Mouse (Mus musculus) midbrain, embryonic 12.5 days (tissue): Measurements from ENCODE around the gene Gm20422. TPM values are rescaled to one million over a fixed set of nuclear protein-coding genes. Genes with fewer than 3 reads are reported as not detected.

Source experiments
- ATAC-seq: fragments of 200-750 bp; cut with Nextera tagmentation; 2 replicates; pipeline ENCODE4 v1.8.0; 2017; ENCODE audit warnings: low read depth, moderate TSS enrichment, moderate library complexity; ENCODE audit not compliant: low FRiP score
- H3K27ac ChIP-seq: fragments of 300-500 bp; sonication (generic); replicated peaks from 2 replicates; pipeline ENCODE4 v1.5.1; 2016; ENCODE audit warnings: mild to moderate bottlenecking
- H3K27me3 ChIP-seq: fragments of 300-500 bp; sonication (generic); 2 replicates; pipeline ENCODE4 v1.6.1; 2016; ENCODE audit warnings: mild to moderate bottlenecking
- H3K36me3 ChIP-seq: fragments of 300-500 bp; sonication (generic); 2 replicates; pipeline ENCODE4 v1.6.1; 2016
- H3K4me1 ChIP-seq: fragments of 300-500 bp; sonication (generic); 2 replicates; pipeline ENCODE4 v1.6.1; 2016
- H3K4me2 ChIP-seq: fragments of 300-500 bp; sonication (generic); replicated peaks from 2 replicates; pipeline ENCODE4 v1.6.1; 2016; ENCODE audit warnings: mild to moderate bottlenecking, moderate library complexity
- H3K4me3 ChIP-seq: fragments of 300-500 bp; sonication (generic); 2 replicates; pipeline ENCODE4 v1.5.1; 2016; ENCODE audit warnings: mild to moderate bottlenecking
- H3K9ac ChIP-seq: fragments of 300-500 bp; sonication (generic); replicated peaks from 2 replicates; pipeline ENCODE4 v1.6.1; 2016; ENCODE audit warnings: mild to moderate bottlenecking, moderate library complexity
- H3K9me3 ChIP-seq: fragments of 300-500 bp; sonication (generic); 2 replicates; pipeline ENCODE4 v1.6.1; 2016; ENCODE audit warnings: mild to moderate bottlenecking
- WGBS: fragments of 180-500 bp; shearing (Covaris S2); methylation state at CpG from one replicate; pipeline ENCODE4 v1.1.7; 2016; 5-methylcytosine and 5-hydroxymethylcytosine counted together
- polyA plus RNA-seq: library from polyadenylated mRNA; unstranded; fragments of >200 nt; fragmentation: Nextera tagmentation; extraction: Ambion mirVana; gene quantifications from 2 replicates; pipeline ENCODE4 v1.2.1, GENCODE M21; 2016

The Gm20422 gene
- polyA plus RNA-seq, result 0.71 TPM in 1 of 2 replicates, not detected in the other

- WGBS, result under 1% methylated on average over 39 of the region's 41 CpGs
- Histone ChIP-seq H3K27me3 (no peaks in the 10 kb centered on the region), H3K4me2 (peak within 1 kb of the TSS; percentile 68), H3K4me3 (peak within 1 kb of the TSS; percentile 84), H3K4me1 (peaks cover 26% of the 10 kb centered on the region), H3K9me3 (no peaks in the 10 kb centered on the region), H3K9ac (peak within 1 kb of the TSS; percentile 90), H3K36me3 (peaks cover 11% of the 10 kb centered on the region; the same call in 1 of the 2 replicates), H3K27ac (peak within 1 kb of the TSS; percentile 99)
- ATAC-seq, result peak; percentile 99
These were observed at the start of gene Gm20422 for GRCm38 (mm10) chr8:69774503-69775148. Gm20422 (minus strand) TSS chr8:69774886.

- ATAC-seq, result peak; percentile 85
- peak within 1 kb of the TSS; percentile 66 for H3K27ac ChIP-seq
- WGBS, result 1% methylated on average over 32 of the region's 35 CpGs
These were observed 47.9 kb upstream of the Gm20422 start, which contains the start of gene Lpar2 for GRCm38 (mm10) chr8:69822386-69823191. Lpar2 (plus strand) TSS chr8:69822429.

DNA sequence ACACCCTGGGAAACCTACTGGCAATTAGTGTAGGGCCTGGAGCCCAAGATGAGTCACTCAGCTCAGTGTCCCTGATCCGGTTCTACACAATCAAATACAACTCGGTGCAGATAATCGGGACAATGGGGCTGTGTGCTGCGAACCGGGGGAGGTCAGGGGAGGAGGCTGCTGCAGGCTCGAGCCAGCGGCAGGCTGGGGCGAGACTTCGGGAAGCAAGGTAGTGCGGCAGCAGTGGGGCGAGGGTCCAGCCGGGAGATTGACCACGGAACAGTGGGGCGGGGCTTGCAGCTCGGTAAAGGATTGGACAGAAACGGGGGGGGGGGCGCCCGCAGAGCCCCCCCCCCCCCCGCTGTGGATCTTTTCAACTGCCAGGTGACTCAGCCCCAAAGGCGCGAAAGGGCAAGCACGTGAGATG, 47.3 kb upstream of the Gm20422 start:
- H3K36me3 ChIP-seq, result peaks cover 30% of the 10 kb centered on the region
- peak overlapping the region; percentile 62 for H3K9ac ChIP-seq
- peak overlapping the region; percentile 82 for H3K4me2 ChIP-seq
- peaks cover 52% of the 10 kb centered on the region for H3K27me3 ChIP-seq
- peaks cover 38% of the 10 kb centered on the region for H3K4me1 ChIP-seq
- H3K4me3 ChIP-seq, result peak overlapping the region; percentile 48
- no peaks in the 10 kb centered on the region for H3K9me3 ChIP-seq
- WGBS, result under 1% methylated on average over 13 of the region's 22 CpGs
- peak; percentile 64 for ATAC-seq
- H3K27ac ChIP-seq, result 0 out of 2 replicates have a peak overlapping the region, but pooled peaks have one; percentile 25

More at GRCm38 (mm10) chr8:69822386-69823191, 47.9 kb upstream of the Gm20422 start, which contains the start of gene Lpar2:
- H3K9me3 ChIP-seq, result no peaks in the 10 kb centered on the region
- H3K9ac ChIP-seq, result peak within 1 kb of the TSS; percentile 62
- peaks cover 52% of the 10 kb centered on the region for H3K27me3 ChIP-seq
- H3K4me3 ChIP-seq, result peak within 1 kb of the TSS; percentile 48
- H3K36me3 ChIP-seq, result peaks cover 30% of the 10 kb centered on the region
- peaks cover 38% of the 10 kb centered on the region for H3K4me1 ChIP-seq
- peak within 1 kb of the TSS; percentile 82 for H3K4me2 ChIP-seq

DNA sequence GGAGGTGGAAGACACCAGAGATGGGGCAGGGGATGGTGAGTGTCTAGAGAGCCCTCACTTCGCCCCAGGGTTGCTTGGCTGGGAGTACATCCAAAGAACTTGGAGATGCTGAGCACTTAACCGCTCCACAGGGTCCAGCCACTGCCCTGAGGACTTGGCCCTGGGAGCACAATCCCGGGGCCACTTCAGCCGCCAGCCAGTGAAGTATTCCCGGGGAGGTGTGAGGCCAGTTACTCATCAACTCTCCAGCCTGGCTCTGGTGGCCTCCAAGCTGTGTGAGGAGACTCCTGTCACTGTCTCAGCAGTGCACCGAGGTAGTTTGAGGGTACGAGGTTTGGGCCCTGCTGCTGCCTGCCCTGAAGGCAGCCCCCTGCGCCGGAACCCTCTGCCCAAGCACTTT, 45.8 kb upstream of the Gm20422 start:
- peaks cover 43% of the 10 kb centered on the region for H3K27me3 ChIP-seq
- H3K36me3 ChIP-seq, result peaks cover 31% of the 10 kb centered on the region
- no peak overlapping the region for H3K27ac ChIP-seq
- H3K9me3 ChIP-seq, result no peaks in the 10 kb centered on the region
- 85% methylated on average over 9 of the region's 9 CpGs for WGBS
- H3K4me1 ChIP-seq, result peaks cover 38% of the 10 kb centered on the region
- H3K4me3 ChIP-seq, result no peak overlapping the region
- no peak overlapping the region for H3K4me2 ChIP-seq
- no peak overlapping the region for H3K9ac ChIP-seq
- ATAC-seq, result no peak

DNA sequence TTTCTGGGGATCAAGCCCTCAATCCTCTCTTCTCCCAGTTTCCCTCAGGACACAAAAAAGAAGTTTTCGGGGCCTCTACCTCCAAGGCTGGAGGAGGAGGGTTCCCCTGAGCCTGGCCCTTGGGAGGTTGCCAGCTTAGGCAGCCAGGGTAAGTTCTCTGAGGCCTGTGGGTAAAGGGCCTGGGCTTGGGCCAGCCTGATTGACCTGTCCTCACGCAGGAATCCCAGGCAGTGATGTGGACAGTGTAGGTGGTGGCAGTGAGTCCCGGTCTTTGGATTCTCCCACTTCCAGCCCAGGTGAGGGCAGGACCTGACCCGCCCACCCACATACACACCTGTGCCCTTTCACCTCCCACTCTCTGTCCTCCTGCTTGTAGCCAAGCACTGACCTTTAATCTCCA, 40.7 kb upstream of the Gm20422 start:
- WGBS, result 90% methylated on average over 4 of the region's 4 CpGs
- no peaks in the 10 kb centered on the region for H3K9me3 ChIP-seq
- no peak overlapping the region for H3K4me3 ChIP-seq
- H3K9ac ChIP-seq, result no peak overlapping the region
- no peak overlapping the region for H3K4me2 ChIP-seq
- ATAC-seq, result no peak
- H3K4me1 ChIP-seq, result no peaks in the 10 kb centered on the region
- no peak overlapping the region for H3K27ac ChIP-seq
- H3K36me3 ChIP-seq, result peaks cover 65% of the 10 kb centered on the region
- peaks cover 13% of the 10 kb centered on the region for H3K27me3 ChIP-seq

- 88% methylated on average over 2 of the region's 2 CpGs for WGBS
- ATAC-seq, result no peak
- H3K9ac ChIP-seq, result no peak overlapping the region
These were observed 40.2 kb upstream of the Gm20422 start for GRCm38 (mm10) chr8:69814881-69815280.

DNA sequence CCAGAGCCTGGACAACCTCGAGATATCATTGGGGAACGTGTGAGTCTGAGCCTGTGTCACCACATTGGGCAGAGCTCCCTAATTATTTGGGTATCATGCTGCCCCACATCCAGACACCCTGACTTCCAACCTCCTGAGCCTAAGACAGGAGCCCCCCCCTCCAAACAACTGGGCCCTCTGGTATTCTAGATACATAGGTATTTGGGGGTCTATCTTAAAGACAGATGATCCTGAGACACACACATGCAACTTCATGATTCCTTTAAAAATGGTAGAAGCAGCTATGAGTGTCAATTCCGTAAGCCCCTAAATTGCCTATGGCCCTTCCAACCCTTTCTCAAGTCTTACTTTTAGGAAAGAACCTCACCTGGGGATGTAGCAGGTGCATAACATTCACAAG, 35.1 kb upstream of the Gm20422 start:
- Histone ChIP-seq H3K4me3 (no peak overlapping the region), H3K27me3 (no peaks in the 10 kb centered on the region), H3K4me2 (peak overlapping the region; percentile 86), H3K36me3 (peaks cover 66% of the 10 kb centered on the region), H3K9ac (no peak overlapping the region), H3K27ac (no peak overlapping the region), H3K9me3 (no peaks in the 10 kb centered on the region), H3K4me1 (peaks cover 16% of the 10 kb centered on the region)
- no peak for ATAC-seq
- WGBS, result 69% methylated on average over 3 of the region's 3 CpGs

More at GRCm38 (mm10) chr8:69814881-69815280, 40.2 kb upstream of the Gm20422 start:
- no peak overlapping the region for H3K27ac ChIP-seq
- H3K4me1 ChIP-seq, result peaks cover under 1% of the 10 kb centered on the region; the same call in 1 of the 2 replicates
- H3K9me3 ChIP-seq, result no peaks in the 10 kb centered on the region
- peaks cover 8% of the 10 kb centered on the region for H3K27me3 ChIP-seq
- no peak overlapping the region for H3K4me3 ChIP-seq
- peaks cover 60% of the 10 kb centered on the region for H3K36me3 ChIP-seq
- H3K4me2 ChIP-seq, result no peak overlapping the region

DNA sequence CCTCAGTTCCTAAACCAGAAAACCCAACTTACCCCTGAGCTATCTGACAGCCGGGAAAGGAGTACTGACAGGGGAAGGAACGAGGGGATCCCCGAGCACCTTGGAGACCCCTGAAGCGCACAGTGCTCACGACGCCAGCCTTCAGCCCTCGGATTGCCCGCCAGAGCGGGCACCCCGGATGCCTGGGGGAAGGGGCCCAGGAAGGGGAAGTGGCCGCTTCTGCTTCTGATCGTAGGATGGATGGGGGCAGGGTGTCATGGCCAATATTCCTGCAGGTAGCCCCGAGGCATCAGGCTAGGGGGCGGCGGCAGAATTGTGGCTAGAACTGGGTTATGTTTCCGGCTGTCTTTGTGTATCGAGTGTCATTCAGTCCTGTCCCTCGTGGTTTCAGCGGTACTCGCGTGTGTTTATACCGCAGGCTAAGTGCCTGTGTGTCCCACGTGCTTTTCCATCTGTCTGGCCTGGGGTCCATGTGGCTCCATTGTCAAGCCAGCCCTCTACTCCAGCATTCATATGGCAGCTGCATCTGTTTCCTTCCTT, 34.2 kb upstream of the Gm20422 start:
- 3% methylated on average over 23 of the region's 23 CpGs for WGBS
- peak overlapping the region; percentile 86 for H3K4me2 ChIP-seq
- peaks cover 64% of the 10 kb centered on the region for H3K36me3 ChIP-seq
- H3K4me3 ChIP-seq, result peak overlapping the region; percentile 51
- H3K9ac ChIP-seq, result peak overlapping the region; percentile 81
- H3K9me3 ChIP-seq, result no peaks in the 10 kb centered on the region
- H3K27me3 ChIP-seq, result no peaks in the 10 kb centered on the region
- H3K4me1 ChIP-seq, result peaks cover 16% of the 10 kb centered on the region
- peak overlapping the region; percentile 66 for H3K27ac ChIP-seq
- peak; percentile 68 for ATAC-seq

- Histone ChIP-seq H3K27ac (peak within 1 kb of the TSS; percentile 66), H3K36me3 (peaks cover 64% of the 10 kb centered on the region), H3K9ac (peak within 1 kb of the TSS; percentile 81), H3K4me3 (peak within 1 kb of the TSS; percentile 51), H3K9me3 (no peaks in the 10 kb centered on the region), H3K4me2 (peak within 1 kb of the TSS; percentile 86), H3K4me1 (peaks cover 16% of the 10 kb centered on the region), H3K27me3 (no peaks in the 10 kb centered on the region)
- peak; percentile 80 for ATAC-seq
- WGBS, result 7% methylated on average over 28 of the region's 28 CpGs
These were observed 33.6 kb upstream of the Gm20422 start, which contains the start of gene Gmip for GRCm38 (mm10) chr8:69808094-69808863. Gmip (plus strand) TSS chr8:69808679.

DNA sequence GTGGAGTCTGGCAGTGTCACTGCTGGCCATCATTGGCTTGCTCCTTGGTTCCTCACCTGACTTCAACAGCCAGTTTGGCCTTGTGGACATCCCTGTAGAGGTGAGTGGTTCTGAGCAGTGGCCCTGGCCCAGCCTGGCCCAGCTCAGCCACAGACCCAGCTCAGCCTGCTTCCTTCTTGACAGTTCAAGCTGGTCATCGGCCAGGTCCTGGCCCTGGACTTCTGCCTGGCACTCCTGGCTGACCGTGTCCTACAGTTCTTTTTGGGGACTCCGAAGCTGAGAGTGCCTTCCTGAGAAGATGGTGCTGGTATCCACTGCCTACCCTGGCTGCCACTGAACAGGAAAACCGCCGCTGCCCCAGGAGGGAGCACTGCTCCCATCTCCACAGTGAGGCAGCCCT, 32.5 kb upstream of the Gm20422 start:
- H3K4me3 ChIP-seq, result no peak overlapping the region
- no peaks in the 10 kb centered on the region for H3K9me3 ChIP-seq
- no peak overlapping the region for H3K9ac ChIP-seq
- no peaks in the 10 kb centered on the region for H3K27me3 ChIP-seq
- H3K36me3 ChIP-seq, result peaks cover 70% of the 10 kb centered on the region
- WGBS, result 84% methylated on average over 5 of the region's 5 CpGs
- no peak for ATAC-seq
- H3K27ac ChIP-seq, result no peak overlapping the region
- no peak overlapping the region for H3K4me2 ChIP-seq
- H3K4me1 ChIP-seq, result peaks cover 16% of the 10 kb centered on the region

DNA sequence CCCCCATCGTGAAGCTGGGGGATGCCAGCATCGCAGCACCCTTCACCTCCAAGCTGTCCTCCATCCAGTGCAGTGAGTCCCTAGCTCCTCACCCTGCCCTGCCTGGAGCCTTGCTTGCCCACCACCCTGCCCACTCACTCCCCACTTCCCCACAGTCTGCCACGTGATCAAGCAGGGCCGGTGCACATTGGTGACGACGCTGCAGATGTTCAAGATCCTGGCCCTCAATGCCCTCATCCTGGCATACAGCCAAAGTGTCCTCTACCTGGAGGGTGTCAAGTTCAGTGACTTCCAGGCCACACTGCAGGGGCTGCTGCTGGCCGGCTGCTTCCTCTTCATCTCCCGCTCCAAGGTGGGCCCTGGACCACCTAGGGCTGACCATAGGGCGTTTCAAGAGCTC, 30.8 kb upstream of the Gm20422 start:
- H3K4me2 ChIP-seq, result no peak overlapping the region
- no peaks in the 10 kb centered on the region for H3K9me3 ChIP-seq
- ATAC-seq, result no peak
- H3K4me3 ChIP-seq, result no peak overlapping the region
- peaks cover 74% of the 10 kb centered on the region for H3K36me3 ChIP-seq
- H3K4me1 ChIP-seq, result peaks cover 16% of the 10 kb centered on the region
- H3K27me3 ChIP-seq, result no peaks in the 10 kb centered on the region
- no peak overlapping the region for H3K27ac ChIP-seq
- no peak overlapping the region for H3K9ac ChIP-seq
- WGBS, result 93% methylated on average over 9 of the region's 9 CpGs
